Mouse (Mus musculus) kidney, adult 2 months (tissue): ENCODE measurements at regions not wholly inside any gene's neighbourhood (a gene's known extent, or its start where the extent isn't known, plus 50 kb on each side); places are given as distances from the start of the nearest gene placed in this dataset.

ENCODE experiments used
- CTCF ChIP-seq: fragments of 200-500 bp; conservative IDR thresholded peaks from 2 replicates; pipeline ENCODE4 v1.5.1; 2011; ENCODE audit warnings: low read depth, mild to moderate bottlenecking, control low read depth, low read length, moderate library complexity, mixed read lengths; ENCODE audit not compliant: insufficient read depth, insufficient read length
- POLR2A ChIP-seq: fragments of 200-500 bp; IDR thresholded peaks from one replicate; pipeline ENCODE4 v1.6.1; 2011; ENCODE audit warnings: low read depth, low read length, control low read depth

GRCm38 (mm10) chr10:15443281-15443680, 725.3 kb upstream of the Gje1 start:
- TF ChIP-seq CTCF = no peak
- no peak for TF ChIP-seq POLR2A
